9 mouse cellular contexts compared by ENCODE assay signal in the genomic region with DNA sequence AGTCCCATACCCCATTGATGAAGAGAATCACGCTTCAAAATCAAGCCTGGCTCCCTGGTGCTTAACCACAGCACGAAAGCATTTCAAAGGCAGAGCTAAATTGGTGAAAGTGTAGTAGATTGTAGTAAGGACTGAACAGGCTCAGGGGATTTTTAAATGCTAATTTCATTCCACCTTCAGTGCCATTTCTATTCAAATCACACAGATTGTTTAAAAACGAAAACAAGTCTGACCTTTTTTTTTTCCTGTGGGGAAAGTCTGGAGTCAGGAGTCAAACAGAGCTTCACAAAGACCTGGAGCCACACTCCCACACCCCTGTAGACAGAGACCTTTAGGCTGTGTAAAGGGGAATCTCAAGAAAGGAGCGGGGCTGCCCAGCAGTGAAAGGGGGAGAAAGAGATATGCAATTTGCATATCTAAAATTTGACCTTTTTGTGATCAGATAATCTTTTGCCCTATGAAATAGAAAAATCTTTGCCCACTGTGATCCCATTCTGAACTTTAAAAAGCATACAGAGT. TPM values are rescaled to one million over a fixed set of nuclear protein-coding genes. Genes with fewer than 3 reads are reported as not detected.
DNase-seq lines count a peak whose midpoint lies in the region; ATAC-seq lines count a peak whose summit lies in the region.
"Had no signal": no experiment of that assay in that cellular context is flagged by ENCODE, and none has a peak within 500 bp of the region (broad histone marks: within the 10 kb centered on the region; RNA-seq: fewer than 3 reads in every experiment).

No protein-coding gene starts in this region.

- H3K27ac ChIP-seq in heart, embryonic 14.5 days (replicated peaks in 1 of 2; ENCODE audit: control insufficient read depth in 1 of 2, insufficient read depth in 1 of 2, low read depth in 2 of 2, low read length in 2 of 2), result no peak overlapping the region
- peak overlapping the region; percentile 82 for H3K27ac ChIP-seq in hindbrain, embryonic 13.5 days
- H3K27ac ChIP-seq in midbrain, embryonic 13.5 days, result peak overlapping the region; percentile 80

- DNase-seq in heart, postnatal 4 days, result no peak
- peak; percentile 65 for DNase-seq in ZHBTc4 (ENCODE audit: low read depth, low spot score)
- no peak for DNase-seq in urinary bladder, postnatal 36 days (ENCODE audit: low spot score in 2 of 2)
- no peak for DNase-seq in kidney, postnatal 4 days
- DNase-seq in adrenal gland, adult 8-10 months, result no peak

- no peak for ATAC-seq in heart, embryonic 14.5 days (ENCODE audit: insufficient number of reproducible peaks, insufficient read depth, low FRiP score, low read depth)
- peak; percentile 62 for ATAC-seq in hindbrain, embryonic 13.5 days (ENCODE audit: low FRiP score)
- peak; percentile 77 for ATAC-seq in midbrain, embryonic 13.5 days

- H3K4me2 ChIP-seq in heart, embryonic 14.5 days (ENCODE audit: low read length), result peak overlapping the region; percentile 67
- H3K4me2 ChIP-seq in hindbrain, embryonic 13.5 days, result peak overlapping the region; percentile 55
- H3K4me2 ChIP-seq in midbrain, embryonic 13.5 days (replicated peaks), result peak overlapping the region; percentile 57

- H3K27me3 ChIP-seq in heart, embryonic 14.5 days (ENCODE audit: control insufficient read depth, insufficient read depth, low read length), result no peaks in the 10 kb centered on the region
- no peaks in the 10 kb centered on the region for H3K27me3 ChIP-seq in hindbrain, embryonic 13.5 days
- H3K27me3 ChIP-seq in midbrain, embryonic 13.5 days, result no peaks in the 10 kb centered on the region

- no peaks in the 10 kb centered on the region for H3K36me3 ChIP-seq in heart, embryonic 14.5 days (ENCODE audit: control insufficient read depth, insufficient read depth, low read length)
- no peaks in the 10 kb centered on the region for H3K36me3 ChIP-seq in hindbrain, embryonic 13.5 days
- H3K36me3 ChIP-seq in midbrain, embryonic 13.5 days, result no peaks in the 10 kb centered on the region

- WGBS in heart, embryonic 14.5 days, result 28% methylated on average over 4 of the region's 4 CpGs
- 4% methylated on average over 4 of the region's 4 CpGs for WGBS in hindbrain, embryonic 13.5 days
- 3% methylated on average over 4 of the region's 4 CpGs for WGBS in midbrain, embryonic 13.5 days

- peak overlapping the region; percentile 8 to 35; a peak in 3 of 4 replicates for H3K4me3 ChIP-seq in heart, embryonic 14.5 days (ENCODE audit: control insufficient read depth in 1 of 2, insufficient read depth in 1 of 2, low read depth in 1 of 2, low read length in 2 of 2)
- peak overlapping the region; percentile 41 for H3K4me3 ChIP-seq in hindbrain, embryonic 13.5 days
- H3K4me3 ChIP-seq in midbrain, embryonic 13.5 days (replicated peaks), result peak overlapping the region; percentile 43

- H3K9me3 ChIP-seq in heart, embryonic 14.5 days (ENCODE audit: control insufficient read depth, low read length), result no peaks in the 10 kb centered on the region
- no peaks in the 10 kb centered on the region for H3K9me3 ChIP-seq in hindbrain, embryonic 13.5 days
- H3K9me3 ChIP-seq in midbrain, embryonic 13.5 days, result no peaks in the 10 kb centered on the region

- H3K9ac ChIP-seq in heart, embryonic 14.5 days (ENCODE audit: low read length), result peak overlapping the region; percentile 45
- H3K9ac ChIP-seq in hindbrain, embryonic 13.5 days, result peak overlapping the region; percentile 67
- H3K9ac ChIP-seq in midbrain, embryonic 13.5 days (replicated peaks), result peak overlapping the region; percentile 56; the same call in 1 of the 2 replicates

- H3K4me1 ChIP-seq in heart, embryonic 14.5 days (ENCODE audit: control insufficient read depth in 2 of 2, insufficient read depth in 2 of 2, low read length in 2 of 2), result no peaks in the 10 kb centered on the region
- H3K4me1 ChIP-seq in hindbrain, embryonic 13.5 days (replicated peaks), result peaks cover 20% of the 10 kb centered on the region
- H3K4me1 ChIP-seq in midbrain, embryonic 13.5 days (replicated peaks), result peaks cover 29% of the 10 kb centered on the region

RNA-seq across cellular contexts. Expression of gene Agr3, which starts 28.6 kb away (rescaled TPM):
- not detected in 2 replicates for polyA plus RNA-seq in heart, embryonic 14.5 days (2014; fragmentation: Nextera tagmentation; extraction: Ambion mirVana)
- not detected for total RNA-seq in heart, postnatal 4 days (2021)
- not detected in 2 replicates for polyA plus RNA-seq in hindbrain, embryonic 13.5 days (2015; fragmentation: Nextera tagmentation; extraction: Ambion mirVana)
- not detected in 2 replicates for polyA plus RNA-seq in midbrain, embryonic 13.5 days (2015; fragmentation: Nextera tagmentation; extraction: Ambion mirVana)
- total RNA-seq in adrenal gland, adult 8-10 months (2022), result not detected
- total RNA-seq: MEL had no signal

Comparison
In these comparisons a context has a peak if more than half of its experiments do, and no peak if none do; other contexts are left out.
1. H3K27ac ChIP-seq: peak in hindbrain, embryonic 13.5 days (single experiment) and midbrain, embryonic 13.5 days (single experiment); none in heart, embryonic 14.5 days (0 of 2).
2. Peak in every context shown above with its lines, with median percentiles within 50 percentile points of each other: H3K4me2 ChIP-seq, H3K4me3 ChIP-seq and H3K9ac ChIP-seq.